Mouse (Mus musculus): ENCODE results near the gene Mbd5. TPM values are rescaled to one million over a fixed set of nuclear protein-coding genes. Genes with fewer than 3 reads are reported as not detected.
"Not testable (repeated sequence)": the region's sequence is repeated elsewhere in the genome, so short reads cannot be mapped to it uniquely, and the experiment has no call there.

The Mbd5 gene
- polyA plus RNA-seq, 1 experiment from 2014 or later = 6.8 TPM

- no peak overlapping the region for H3K4me2 ChIP-seq (replicated peaks; ENCODE audit: low read depth)
Measured at GRCm38 (mm10) chr2:49190984-49191383, 241.7 kb downstream of the Mbd5 start.

GRCm38 (mm10) chr2:49191695-49192094, 242.4 kb downstream of the Mbd5 start:
- Histone ChIP-seq H3K9me3 (ENCODE audit: control insufficient read depth) (no peaks in the 10 kb centered on the region), H3K4me3 (ENCODE audit: low read depth, low read length) (no peak overlapping the region), H3K4me2 (replicated peaks; ENCODE audit: low read depth) (no peak overlapping the region), H3K27ac (ENCODE audit: low read depth, low read length) (no peak overlapping the region), H3K36me3 (ENCODE audit: control insufficient read depth, insufficient read depth) (no peaks in the 10 kb centered on the region; the same call in 1 of the 2 replicates), H3K4me1 (replicated peaks; ENCODE audit: control insufficient read depth, insufficient read depth, low read length) (no peaks in the 10 kb centered on the region), H3K27me3 (replicated peaks; ENCODE audit: control insufficient read depth, insufficient read depth, low read length) (no peaks in the 10 kb centered on the region), H3K9ac (ENCODE audit: low read depth, low read length) (no peak overlapping the region)
- 97% methylated on average over 3 of the region's 3 CpGs for WGBS
- no peak for ATAC-seq
- no peak for TF ChIP-seq CTCF (IDR thresholded peaks at IDR 0.05; ENCODE audit: low read depth)

More at GRCm38 (mm10) chr2:49190984-49191383, 241.7 kb downstream of the Mbd5 start:
- Histone ChIP-seq H3K4me3 (ENCODE audit: low read depth, low read length) (no peak overlapping the region), H3K9ac (ENCODE audit: low read depth, low read length) (no peak overlapping the region), H3K27me3 (replicated peaks; ENCODE audit: control insufficient read depth, insufficient read depth, low read length) (no peaks in the 10 kb centered on the region), H3K9me3 (ENCODE audit: control insufficient read depth) (no peaks in the 10 kb centered on the region), H3K36me3 (ENCODE audit: control insufficient read depth, insufficient read depth) (no peaks in the 10 kb centered on the region; the same call in 1 of the 2 replicates), H3K4me1 (replicated peaks; ENCODE audit: control insufficient read depth, insufficient read depth, low read length) (no peaks in the 10 kb centered on the region), H3K27ac (ENCODE audit: low read depth, low read length) (no peak overlapping the region)
- ATAC-seq = no peak
- TF ChIP-seq CTCF (IDR thresholded peaks at IDR 0.05; ENCODE audit: low read depth) = no peak
- WGBS = 82% methylated on average over 2 of the region's 2 CpGs

- Histone ChIP-seq H3K9me3 (ENCODE audit: control insufficient read depth) (no peaks in the 10 kb centered on the region), H3K36me3 (ENCODE audit: control insufficient read depth, insufficient read depth) (no peaks in the 10 kb centered on the region), H3K4me1 (replicated peaks; ENCODE audit: control insufficient read depth, insufficient read depth, low read length) (no peaks in the 10 kb centered on the region), H3K9ac (ENCODE audit: low read depth, low read length) (no peak overlapping the region), H3K27me3 (replicated peaks; ENCODE audit: control insufficient read depth, insufficient read depth, low read length) (no peaks in the 10 kb centered on the region), H3K4me3 (ENCODE audit: low read depth, low read length) (no peak overlapping the region), H3K27ac (ENCODE audit: low read depth, low read length) (no peak overlapping the region), H3K4me2 (replicated peaks; ENCODE audit: low read depth) (no peak overlapping the region)
- TF ChIP-seq CTCF (IDR thresholded peaks at IDR 0.05; ENCODE audit: low read depth) = no peak
- WGBS = 68% methylated on average over 1 of the region's 1 CpGs
- no peak for ATAC-seq
Measured at GRCm38 (mm10) chr2:49204081-49204480, 254.8 kb downstream of the Mbd5 start.

GRCm38 (mm10) chr2:49205692-49206091, 256.4 kb downstream of the Mbd5 start:
- not testable (repeated sequence) for H3K9me3 ChIP-seq (ENCODE audit: control insufficient read depth); H3K4me1 ChIP-seq (replicated peaks; ENCODE audit: control insufficient read depth, insufficient read depth, low read length); H3K36me3 ChIP-seq (ENCODE audit: control insufficient read depth, insufficient read depth); H3K4me2 ChIP-seq (replicated peaks; ENCODE audit: low read depth); ATAC-seq; H3K27me3 ChIP-seq (replicated peaks; ENCODE audit: control insufficient read depth, insufficient read depth, low read length); H3K4me3 ChIP-seq (ENCODE audit: low read depth, low read length); H3K9ac ChIP-seq (ENCODE audit: low read depth, low read length); H3K27ac ChIP-seq (ENCODE audit: low read depth, low read length)
- WGBS = 96% methylated on average over 1 of the region's 1 CpGs

- TF ChIP-seq CTCF (IDR thresholded peaks at IDR 0.05; ENCODE audit: low read depth) = no peak
Measured at GRCm38 (mm10) chr2:49209349-49209748, 260.0 kb downstream of the Mbd5 start.

GRCm38 (mm10) chr2:49210408-49210807, 261.1 kb downstream of the Mbd5 start:
- no peak overlapping the region for H3K9ac ChIP-seq (ENCODE audit: low read depth, low read length)
- H3K9me3 ChIP-seq (ENCODE audit: control insufficient read depth) = no peaks in the 10 kb centered on the region
- no peak for TF ChIP-seq CTCF (IDR thresholded peaks at IDR 0.05; ENCODE audit: low read depth)
- no peaks in the 10 kb centered on the region for H3K36me3 ChIP-seq (ENCODE audit: control insufficient read depth, insufficient read depth)
- H3K4me2 ChIP-seq (replicated peaks; ENCODE audit: low read depth) = no peak overlapping the region
- no peak for ATAC-seq
- 100% methylated on average over 1 of the region's 1 CpGs for WGBS
- no peaks in the 10 kb centered on the region for H3K4me1 ChIP-seq (replicated peaks; ENCODE audit: control insufficient read depth, insufficient read depth, low read length)
- no peaks in the 10 kb centered on the region for H3K27me3 ChIP-seq (replicated peaks; ENCODE audit: control insufficient read depth, insufficient read depth, low read length)
- no peak overlapping the region for H3K4me3 ChIP-seq (ENCODE audit: low read depth, low read length)
- no peak overlapping the region for H3K27ac ChIP-seq (ENCODE audit: low read depth, low read length)

More at GRCm38 (mm10) chr2:49209349-49209748, 260.0 kb downstream of the Mbd5 start:
- Histone ChIP-seq H3K9ac (ENCODE audit: low read depth, low read length) (no peak overlapping the region), H3K4me2 (replicated peaks; ENCODE audit: low read depth) (no peak overlapping the region), H3K27me3 (replicated peaks; ENCODE audit: control insufficient read depth, insufficient read depth, low read length) (no peaks in the 10 kb centered on the region), H3K36me3 (ENCODE audit: control insufficient read depth, insufficient read depth) (no peaks in the 10 kb centered on the region), H3K4me1 (replicated peaks; ENCODE audit: control insufficient read depth, insufficient read depth, low read length) (no peaks in the 10 kb centered on the region), H3K27ac (ENCODE audit: low read depth, low read length) (no peak overlapping the region), H3K4me3 (ENCODE audit: low read depth, low read length) (no peak overlapping the region), H3K9me3 (ENCODE audit: control insufficient read depth) (no peaks in the 10 kb centered on the region)
- ATAC-seq = no peak
- WGBS = 93% methylated on average over 3 of the region's 3 CpGs

- H3K9ac ChIP-seq (ENCODE audit: low read depth, low read length) = no peak overlapping the region
Measured at GRCm38 (mm10) chr2:49229725-49230124, 280.4 kb downstream of the Mbd5 start.

More at GRCm38 (mm10) chr2:49229725-49230124, 280.4 kb downstream of the Mbd5 start:
- Histone ChIP-seq H3K4me2 (replicated peaks; ENCODE audit: low read depth) (no peak overlapping the region), H3K27me3 (replicated peaks; ENCODE audit: control insufficient read depth, insufficient read depth, low read length) (no peaks in the 10 kb centered on the region), H3K27ac (ENCODE audit: low read depth, low read length) (no peak overlapping the region), H3K9me3 (ENCODE audit: control insufficient read depth) (no peaks in the 10 kb centered on the region), H3K4me1 (replicated peaks; ENCODE audit: control insufficient read depth, insufficient read depth, low read length) (no peaks in the 10 kb centered on the region), H3K4me3 (ENCODE audit: low read depth, low read length) (no peak overlapping the region), H3K36me3 (ENCODE audit: control insufficient read depth, insufficient read depth) (no peaks in the 10 kb centered on the region)
- no peak for ATAC-seq
- TF ChIP-seq CTCF (IDR thresholded peaks at IDR 0.05; ENCODE audit: low read depth) = no peak

Measured in intestine, postnatal 0 days (tissue).